Mouse (Mus musculus) forebrain, embryonic 15.5 days (tissue): ENCODE measurements around the gene Epn1. TPM values are rescaled to one million over a fixed set of nuclear protein-coding genes. Genes with fewer than 3 reads are reported as not detected.

Source experiments
- ATAC-seq: fragments of 200-750 bp; cut with Nextera tagmentation; replicated peaks from 2 replicates; pipeline ENCODE4 v1.8.0; 2017; ENCODE audit warnings: mild to moderate bottlenecking, moderate TSS enrichment, moderate library complexity
- H3K27ac ChIP-seq: fragments of 300-500 bp; sonication (generic); replicated peaks from 2 replicates; pipeline ENCODE4 v1.5.1; 2015; ENCODE audit warnings: mild to moderate bottlenecking, inconsistent platforms
- H3K27me3 ChIP-seq: fragments of 300-500 bp; sonication (generic); 2 replicates; pipeline ENCODE4 v1.6.1; 2015; ENCODE audit warnings: inconsistent platforms
- H3K36me3 ChIP-seq: fragments of 300-500 bp; sonication (generic); 2 replicates; pipeline ENCODE4 v1.6.1; 2015; ENCODE audit warnings: mild to moderate bottlenecking, inconsistent platforms
- H3K4me1 ChIP-seq: fragments of 300-500 bp; sonication (generic); 2 replicates; pipeline ENCODE4 v1.6.1; 2015; ENCODE audit warnings: inconsistent platforms
- H3K4me2 ChIP-seq: fragments of 300-500 bp; sonication (generic); replicated peaks from 2 replicates; pipeline ENCODE4 v1.6.1; 2015; ENCODE audit warnings: mild to moderate bottlenecking, inconsistent platforms
- H3K4me3 ChIP-seq: fragments of 300-500 bp; sonication (generic); 2 replicates; pipeline ENCODE4 v1.5.1; 2015; ENCODE audit warnings: mild to moderate bottlenecking, inconsistent platforms
- H3K9ac ChIP-seq: fragments of 300-500 bp; sonication (generic); replicated peaks from 2 replicates; pipeline ENCODE4 v1.6.1; 2015; ENCODE audit warnings: mild to moderate bottlenecking, inconsistent platforms
- H3K9me3 ChIP-seq: fragments of 300-500 bp; sonication (generic); 2 replicates; pipeline ENCODE4 v1.6.1; 2016; ENCODE audit warnings: inconsistent platforms
- WGBS: fragments of 180-500 bp; shearing (Covaris S2); methylation state at CpG from one replicate; pipeline ENCODE4 v1.1.7; 2015; ENCODE audit warnings: mixed read lengths; 5-methylcytosine and 5-hydroxymethylcytosine counted together
- polyA plus RNA-seq: library from polyadenylated mRNA; unstranded; fragments of >200 nt; fragmentation: Nextera tagmentation; extraction: Ambion mirVana; gene quantifications from 2 replicates; pipeline ENCODE4 v1.2.1, GENCODE M21; 2015

The Epn1 gene
- polyA plus RNA-seq, 1 experiment from 2014 or later, result 94.5 TPM

DNA sequence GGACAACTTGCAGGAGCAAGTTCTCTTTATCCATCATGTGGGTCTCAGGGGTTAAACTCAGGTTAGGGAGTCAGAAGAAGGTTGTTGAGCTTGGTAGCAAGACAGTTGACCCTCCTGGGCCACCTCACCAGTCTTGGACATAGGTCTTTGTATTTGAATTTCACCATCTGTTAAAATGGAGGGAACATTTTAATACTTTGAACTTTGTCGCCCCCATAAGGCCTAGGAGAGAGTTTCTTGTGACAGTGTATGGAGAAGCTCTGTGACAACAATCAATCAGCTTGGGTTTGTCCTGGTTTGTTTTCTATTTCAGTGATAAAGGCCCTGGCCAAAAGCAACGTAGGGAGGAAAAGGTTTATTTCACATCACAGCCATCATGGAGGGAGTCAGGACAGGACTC, 32.7 kb upstream of the Epn1 start:
- H3K9ac ChIP-seq, result no peak overlapping the region
- no peak overlapping the region for H3K27ac ChIP-seq
- no peaks in the 10 kb centered on the region for H3K27me3 ChIP-seq
- no peaks in the 10 kb centered on the region for H3K9me3 ChIP-seq
- peaks cover 14% of the 10 kb centered on the region for H3K4me1 ChIP-seq
- ATAC-seq, result no peak
- H3K4me2 ChIP-seq, result no peak overlapping the region
- WGBS, result 24% methylated on average over 2 of the region's 2 CpGs
- no peak overlapping the region for H3K4me3 ChIP-seq
- no peaks in the 10 kb centered on the region for H3K36me3 ChIP-seq

DNA sequence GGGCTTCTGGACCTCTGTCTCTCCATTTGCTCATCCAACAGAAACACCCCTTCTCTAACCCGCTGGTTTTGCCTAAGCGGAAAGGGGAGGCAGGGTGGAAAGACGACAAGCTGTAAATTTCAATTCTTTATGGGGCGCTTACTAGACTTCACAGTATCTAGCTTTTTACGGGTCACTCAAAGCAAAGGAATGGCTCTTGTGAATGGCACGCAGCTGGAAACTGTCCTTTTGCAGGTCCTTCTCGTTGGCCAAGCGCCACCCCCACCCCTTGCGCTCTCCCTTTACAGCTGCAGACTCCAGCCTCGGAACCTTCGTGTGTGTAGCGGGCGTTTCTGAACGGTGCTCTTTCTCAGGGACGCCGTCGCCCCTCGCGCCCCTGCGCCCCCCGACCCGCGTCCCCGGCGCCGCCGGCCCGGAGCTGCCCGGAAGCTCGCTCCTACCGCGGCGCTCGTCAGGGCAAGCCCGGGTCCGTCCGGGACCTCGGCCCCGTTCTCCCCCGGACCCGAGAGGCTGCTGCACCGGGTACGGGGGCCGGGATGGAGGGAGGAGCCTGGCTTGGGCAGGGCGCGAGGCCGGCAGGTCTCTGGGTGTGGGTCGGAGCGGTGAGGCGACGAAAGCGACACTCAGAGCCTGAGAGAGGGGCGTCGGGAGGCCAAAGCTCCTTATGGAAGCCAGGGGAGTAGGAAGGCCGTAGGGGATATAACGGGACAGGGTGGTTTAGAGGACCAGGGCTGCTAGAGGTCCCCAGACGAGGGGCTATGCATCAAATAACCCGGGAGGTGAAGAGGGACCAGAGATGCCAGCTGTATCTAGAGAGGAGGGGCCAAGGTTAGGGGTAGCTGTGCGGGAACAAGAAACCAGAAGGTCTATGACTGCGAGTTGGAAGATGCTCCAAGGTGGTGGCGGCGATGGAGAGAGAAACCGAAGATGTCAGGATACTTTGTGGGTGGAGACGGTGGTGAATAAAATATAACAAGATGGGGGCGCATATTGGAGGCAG, 28.5 kb upstream of the Epn1 start, which contains the start of gene Zfp580:
TSS of gene Zfp580 (plus strand) at position 346 of the 1,000 bp plus-strand sequence.
- peak; percentile 82 for ATAC-seq
- WGBS, result 1% methylated on average over 64 of the region's 65 CpGs
- H3K4me1 ChIP-seq, result peaks cover 46% of the 10 kb centered on the region

DNA sequence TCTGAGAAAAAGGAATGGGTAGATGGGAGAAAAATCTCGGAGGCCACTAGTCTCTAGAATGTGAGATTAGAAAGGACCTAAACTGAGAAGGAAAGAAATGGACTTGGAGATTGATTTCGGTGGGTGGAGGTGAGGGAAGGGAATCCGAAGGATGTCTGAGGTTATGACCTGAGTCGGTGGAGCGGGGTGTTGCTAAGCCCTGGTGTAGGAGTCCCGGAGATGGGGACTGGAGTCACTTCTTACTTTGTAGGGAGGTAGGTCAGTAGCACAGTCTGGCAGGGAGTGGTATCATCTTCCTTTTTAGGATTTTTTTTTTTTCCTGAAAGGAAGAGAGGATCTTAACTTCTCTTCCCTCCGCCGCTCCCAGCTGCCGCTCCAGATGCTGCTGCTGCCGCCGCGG, 27.6 kb upstream of the Epn1 start:
- Histone ChIP-seq H3K9me3 (no peaks in the 10 kb centered on the region), H3K36me3 (no peaks in the 10 kb centered on the region), H3K27ac (0 out of 2 replicates have a peak overlapping the region, but pooled peaks have one; percentile 81), H3K4me1 (peaks cover 54% of the 10 kb centered on the region), H3K4me2 (peak overlapping the region; percentile 84), H3K27me3 (peaks cover 40% of the 10 kb centered on the region), H3K4me3 (peak overlapping the region; percentile 73), H3K9ac (peak overlapping the region; percentile 83)
- 5% methylated on average over 12 of the region's 12 CpGs for WGBS
- ATAC-seq, result no peak

More for the DNA sequence above, 28.5 kb upstream of the Epn1 start, which contains the start of gene Zfp580:
- Histone ChIP-seq H3K27ac (peak within 1 kb of the TSS; percentile 81), H3K36me3 (no peaks in the 10 kb centered on the region), H3K9ac (peak within 1 kb of the TSS; percentile 83), H3K4me2 (peak within 1 kb of the TSS; percentile 84), H3K27me3 (peaks cover 36% of the 10 kb centered on the region), H3K9me3 (no peaks in the 10 kb centered on the region), H3K4me3 (peak within 1 kb of the TSS; percentile 73)

DNA sequence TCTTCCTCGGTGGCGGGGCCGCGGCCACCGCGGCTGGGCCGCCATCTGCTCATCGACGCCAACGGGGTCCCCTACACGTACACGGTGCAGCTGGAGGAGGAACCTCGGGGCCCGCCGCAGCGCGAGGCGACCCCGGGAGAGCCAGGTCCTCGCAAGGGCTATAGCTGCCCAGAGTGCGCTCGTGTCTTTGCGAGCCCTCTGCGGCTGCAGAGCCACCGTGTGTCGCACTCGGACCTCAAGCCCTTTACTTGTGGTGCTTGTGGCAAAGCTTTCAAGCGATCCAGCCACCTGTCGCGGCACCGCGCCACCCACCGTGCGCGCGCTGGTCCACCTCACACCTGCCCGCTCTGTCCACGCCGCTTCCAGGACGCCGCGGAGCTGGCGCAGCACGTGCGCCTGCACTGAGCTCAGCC, 27.1 kb upstream of the Epn1 start:
- Histone ChIP-seq H3K36me3 (no peaks in the 10 kb centered on the region), H3K4me1 (peaks cover 59% of the 10 kb centered on the region), H3K9me3 (no peaks in the 10 kb centered on the region), H3K4me2 (peak overlapping the region; percentile 84), H3K9ac (peak overlapping the region; percentile 83), H3K27ac (no peak overlapping the region), H3K27me3 (peaks cover 45% of the 10 kb centered on the region), H3K4me3 (peak overlapping the region; percentile 73)
- ATAC-seq, result no peak
- whole genome bisulfite sequencing, result 4% methylated on average over 45 of the region's 45 CpGs

DNA sequence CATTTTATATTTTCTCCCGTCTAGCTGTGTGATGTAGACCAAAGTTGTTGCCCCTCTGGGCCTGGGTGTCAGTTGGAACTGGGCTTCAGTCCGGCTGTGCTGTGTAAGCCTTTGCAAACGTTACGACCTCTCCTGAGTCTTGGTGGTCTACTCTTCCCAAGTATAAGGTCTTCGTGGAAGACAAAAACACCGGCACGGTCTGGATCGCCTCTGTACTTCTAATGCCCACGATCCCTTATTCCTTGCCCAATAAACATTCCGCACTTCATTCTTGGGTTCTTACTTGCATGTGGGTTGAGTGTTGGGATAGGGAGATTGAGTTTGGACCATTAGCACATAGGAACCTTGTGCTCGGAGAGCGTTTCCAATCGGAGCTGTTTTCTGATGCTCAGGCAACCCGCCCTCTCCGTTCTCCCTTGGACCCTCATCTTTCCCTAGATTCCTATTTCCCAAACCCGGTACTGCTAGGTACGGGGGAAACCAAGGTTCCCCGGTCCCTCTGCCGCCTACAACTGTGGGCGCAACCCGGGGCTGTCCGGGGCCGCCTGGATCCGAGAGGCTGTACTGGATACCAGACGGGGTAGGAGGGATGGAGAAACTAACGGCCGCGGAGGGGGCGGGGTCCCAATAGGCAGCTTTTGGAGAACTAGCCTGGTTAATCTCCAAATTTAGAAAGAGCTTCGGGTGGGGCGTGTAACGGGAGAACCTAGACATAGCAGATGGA, 26.4 kb upstream of the Epn1 start:
- Histone ChIP-seq H3K27me3 (peaks cover 46% of the 10 kb centered on the region), H3K4me3 (peak overlapping the region; percentile 73), H3K27ac (no peak overlapping the region), H3K9ac (peak overlapping the region; percentile 83), H3K4me2 (peak overlapping the region; percentile 84), H3K9me3 (no peaks in the 10 kb centered on the region), H3K4me1 (peaks cover 60% of the 10 kb centered on the region), H3K36me3 (no peaks in the 10 kb centered on the region)
- no peak for ATAC-seq
- 8% methylated on average over 32 of the region's 32 CpGs for WGBS

DNA sequence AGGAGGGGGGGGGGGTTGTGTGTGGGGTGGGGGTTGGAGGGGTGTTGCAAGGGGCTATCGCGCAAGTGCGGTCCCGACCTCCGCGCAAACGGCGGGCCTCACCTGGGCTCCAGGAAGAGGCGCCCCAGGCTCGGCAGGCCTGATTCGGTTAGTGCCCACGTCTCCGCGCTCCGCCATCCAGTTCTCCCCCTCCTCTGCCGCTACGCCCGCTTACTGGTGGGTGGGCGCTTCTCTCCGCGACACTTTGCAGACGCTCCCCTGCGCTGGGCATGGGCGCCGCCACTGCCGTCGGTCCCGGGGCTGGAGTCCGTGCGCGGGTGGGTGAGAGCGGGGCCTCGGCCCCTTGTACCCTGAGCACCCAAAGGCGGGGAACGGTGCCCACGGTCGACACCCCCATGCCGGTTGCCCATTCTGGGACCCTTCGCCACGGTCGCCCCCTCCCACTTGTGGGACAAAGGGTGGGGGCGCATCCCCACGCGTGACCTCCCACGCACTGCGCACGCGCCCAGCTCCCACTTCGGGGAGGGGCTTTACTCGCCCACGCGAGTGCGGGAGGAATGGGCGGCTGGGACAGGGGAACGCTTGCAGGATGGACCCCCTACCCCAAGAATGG, 23.3 kb upstream of the Epn1 start:
- peak overlapping the region; percentile 78 for H3K9ac ChIP-seq
- no peaks in the 10 kb centered on the region for H3K36me3 ChIP-seq
- WGBS, result under 1% methylated on average over 55 of the region's 55 CpGs
- no peak for ATAC-seq
- H3K9me3 ChIP-seq, result no peaks in the 10 kb centered on the region
- peak overlapping the region; percentile 67 for H3K4me2 ChIP-seq
- H3K27me3 ChIP-seq, result peaks cover 46% of the 10 kb centered on the region
- peak overlapping the region; percentile 63 for H3K4me3 ChIP-seq
- H3K27ac ChIP-seq, result peak overlapping the region; percentile 62; the same call in 1 of the 2 replicates
- H3K4me1 ChIP-seq, result peaks cover 68% of the 10 kb centered on the region

DNA sequence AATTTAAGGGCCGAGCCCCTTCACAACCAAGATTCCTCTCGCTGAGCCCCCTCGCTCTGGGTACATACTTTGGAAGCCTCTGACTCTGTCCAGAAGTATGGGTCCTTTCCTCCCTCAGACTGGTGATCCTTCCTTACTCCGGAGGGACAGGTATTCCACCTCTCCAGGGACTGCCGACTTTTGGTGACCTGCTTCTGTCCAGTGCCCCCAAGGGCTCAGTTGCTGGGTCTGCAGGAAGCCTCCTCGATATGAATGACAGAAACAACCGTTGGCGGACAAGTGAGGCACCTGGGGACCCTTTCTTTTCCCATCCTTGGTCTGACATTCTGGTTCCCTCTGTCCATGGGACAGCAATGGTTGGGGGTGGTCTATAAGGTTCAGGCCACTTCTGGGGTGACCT, 22.7 kb upstream of the Epn1 start:
- WGBS, result 34% methylated on average over 8 of the region's 8 CpGs
- Histone ChIP-seq H3K4me1 (peaks cover 62% of the 10 kb centered on the region), H3K9ac (peak overlapping the region; percentile 78), H3K4me2 (peak overlapping the region; percentile 67), H3K27ac (peak overlapping the region; percentile 62; the same call in 1 of the 2 replicates), H3K9me3 (no peaks in the 10 kb centered on the region), H3K27me3 (peaks cover 46% of the 10 kb centered on the region), H3K36me3 (no peaks in the 10 kb centered on the region), H3K4me3 (peak overlapping the region; percentile 63)
- no peak for ATAC-seq

DNA sequence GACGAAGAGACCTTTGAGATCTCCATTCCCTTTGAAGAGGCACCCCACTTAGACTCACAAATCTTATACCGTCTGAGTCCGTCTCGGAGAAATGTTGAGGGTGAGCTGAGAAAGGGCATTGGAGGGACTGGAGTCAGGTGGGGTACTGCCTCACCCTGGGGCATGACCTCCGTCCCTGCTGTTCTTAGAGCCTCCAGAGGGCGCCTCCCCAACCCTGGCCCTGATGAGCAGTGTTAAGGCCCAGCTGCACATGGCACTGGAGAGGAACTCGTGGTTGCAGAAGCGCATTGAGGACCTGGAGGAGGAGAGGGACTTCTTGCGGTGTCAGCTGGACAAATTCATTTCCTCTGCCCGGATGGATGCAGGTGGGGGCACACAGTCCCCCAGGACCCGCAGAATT, 22.2 kb upstream of the Epn1 start:
- H3K27me3 ChIP-seq, result peaks cover 44% of the 10 kb centered on the region
- WGBS, result 31% methylated on average over 11 of the region's 11 CpGs
- no peaks in the 10 kb centered on the region for H3K36me3 ChIP-seq
- H3K27ac ChIP-seq, result no peak overlapping the region
- H3K4me3 ChIP-seq, result peak overlapping the region; percentile 63
- H3K9me3 ChIP-seq, result no peaks in the 10 kb centered on the region
- H3K9ac ChIP-seq, result 0 out of 2 replicates have a peak overlapping the region, but pooled peaks have one; percentile 78
- H3K4me2 ChIP-seq, result peak overlapping the region; percentile 67
- ATAC-seq, result no peak
- peaks cover 57% of the 10 kb centered on the region for H3K4me1 ChIP-seq

DNA sequence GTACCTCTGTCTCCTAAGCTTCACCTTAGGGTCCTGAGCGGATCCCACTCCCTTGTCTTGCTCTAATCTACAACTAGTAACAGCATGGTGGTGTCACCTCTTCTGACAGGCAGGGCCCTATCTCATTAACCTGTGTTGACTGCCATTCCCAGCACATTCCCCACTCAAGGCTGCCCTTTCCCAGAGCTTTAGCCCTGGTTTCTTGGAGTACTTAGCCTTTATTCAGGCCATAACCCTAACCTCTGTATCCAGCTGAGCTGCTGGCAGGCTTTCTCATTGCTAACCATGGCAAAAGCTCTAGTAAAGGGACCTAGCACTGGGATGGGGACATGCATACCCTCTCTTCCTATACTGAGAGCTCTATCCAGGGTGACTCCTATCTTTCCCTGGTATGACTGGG, 21.4 kb upstream of the Epn1 start:
- Histone ChIP-seq H3K4me2 (no peak overlapping the region), H3K27me3 (peaks cover 36% of the 10 kb centered on the region), H3K4me3 (0 out of 2 replicates have a peak overlapping the region, but pooled peaks have one; percentile 1), H3K9me3 (no peaks in the 10 kb centered on the region), H3K9ac (no peak overlapping the region), H3K4me1 (peaks cover 56% of the 10 kb centered on the region), H3K27ac (no peak overlapping the region), H3K36me3 (no peaks in the 10 kb centered on the region)
- ATAC-seq, result no peak
- 81% methylated on average over 1 of the region's 1 CpGs for WGBS

DNA sequence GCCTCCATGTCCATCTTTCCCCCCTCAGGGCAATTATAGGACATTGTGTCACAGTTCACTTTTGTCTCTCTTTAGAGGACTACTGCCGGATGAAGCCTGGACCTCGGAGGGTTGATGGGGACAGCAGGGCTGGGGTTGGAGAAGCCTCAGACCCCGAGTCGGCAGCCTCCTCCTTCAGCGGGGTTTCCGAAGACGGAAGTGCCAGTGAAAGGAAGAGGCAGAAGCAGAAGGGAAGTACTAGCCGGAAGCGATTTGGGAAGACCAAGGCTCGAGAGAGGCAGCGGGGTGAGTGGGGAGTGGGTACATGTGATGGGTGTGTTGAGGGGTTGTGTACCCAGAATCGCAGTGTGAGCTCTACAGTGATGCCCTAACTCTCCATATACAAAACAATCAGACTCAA, 20.6 kb upstream of the Epn1 start:
- peak overlapping the region; percentile 85; the same call in 1 of the 2 replicates for H3K4me2 ChIP-seq
- peaks cover 56% of the 10 kb centered on the region for H3K4me1 ChIP-seq
- 92% methylated on average over 12 of the region's 12 CpGs for WGBS
- no peak overlapping the region for H3K4me3 ChIP-seq
- H3K9ac ChIP-seq, result 0 out of 2 replicates have a peak overlapping the region, but pooled peaks have one; percentile 17
- H3K27ac ChIP-seq, result peak overlapping the region; percentile 99; the same call in 1 of the 2 replicates
- no peak for ATAC-seq
- H3K36me3 ChIP-seq, result no peaks in the 10 kb centered on the region
- H3K9me3 ChIP-seq, result no peaks in the 10 kb centered on the region
- H3K27me3 ChIP-seq, result peaks cover 28% of the 10 kb centered on the region

DNA sequence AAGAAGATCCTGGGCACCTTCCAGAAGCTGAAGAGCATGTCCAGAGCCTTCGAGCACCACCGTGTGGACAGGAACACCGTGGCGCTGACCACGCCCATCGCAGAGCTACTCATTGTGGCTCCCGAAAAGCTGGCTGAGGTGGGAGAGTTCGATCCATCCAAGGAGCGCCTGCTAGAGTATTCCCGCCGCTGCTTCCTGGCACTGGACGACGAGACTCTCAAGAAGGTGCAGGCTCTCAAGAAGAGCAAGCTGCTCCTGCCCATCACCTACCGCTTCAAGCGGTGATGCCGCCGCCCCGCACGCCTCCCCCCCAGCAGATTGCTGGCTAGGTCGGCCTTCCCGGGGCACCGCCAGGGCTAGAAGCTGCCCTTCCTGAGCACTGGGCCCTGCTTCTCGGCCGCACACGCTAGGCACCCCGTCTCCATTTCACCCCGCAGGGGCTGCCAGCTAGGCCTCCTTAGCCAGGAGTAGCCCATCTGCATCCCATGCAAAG, 19.8 kb upstream of the Epn1 start:
- peaks cover 19% of the 10 kb centered on the region for H3K27me3 ChIP-seq
- ATAC-seq, result no peak
- H3K4me3 ChIP-seq, result peak overlapping the region; percentile 78
- no peaks in the 10 kb centered on the region for H3K36me3 ChIP-seq
- peak overlapping the region; percentile 99 for H3K27ac ChIP-seq
- H3K4me2 ChIP-seq, result peak overlapping the region; percentile 85
- peaks cover 59% of the 10 kb centered on the region for H3K4me1 ChIP-seq
- H3K9me3 ChIP-seq, result no peaks in the 10 kb centered on the region
- WGBS, result 1% methylated on average over 27 of the region's 27 CpGs
- H3K9ac ChIP-seq, result peak overlapping the region; percentile 87
